In genomic region chr11:55204159-55204596, GRCm38 (mm10) we compare ENCODE assay signal across 1 mouse cellular context.
TF ChIP-seq lines count a peak whose summit lies in the region.

Gene Slc36a1, plus strand, starts transcription at chr11:55204350.

TF ChIP-seq in MEL, 35 proteins besides CTCF, POLR2A, EP300 and RAD21 (continued from another document):
- TF ChIP-seq SIN3A (IDR thresholded peaks at IDR 0.05; ENCODE audit: low read length) (peak; percentile 99), BHLHE40 (IDR thresholded peaks at IDR 0.05; ENCODE audit: borderline replicate concordance, low read depth, low read length) (peak; percentile 99), MYB (IDR thresholded peaks at IDR 0.05; ENCODE audit: low read depth, low read length) (no peak)
